Mouse (Mus musculus) spleen, adult 2 months (tissue): ENCODE measurements around the gene Gm20388.

Source experiments
- CTCF ChIP-seq: fragments of 200-500 bp; IDR thresholded peaks from 2 replicates; pipeline ENCODE4 v1.5.1; 2011; ENCODE audit warnings: mild to moderate bottlenecking, inconsistent platforms; ENCODE audit not compliant: insufficient read depth, insufficient read length, insufficient replicate concordance; ENCODE audit errors: extremely low read depth
- POLR2A ChIP-seq: fragments of 200-500 bp; IDR thresholded peaks from 2 replicates; pipeline ENCODE4 v1.6.1; 2011; ENCODE audit warnings: low read depth, low read length, inconsistent platforms

GRCm38 (mm10) chr8:123382516-123382915 lies 3471.9 kb downstream of the Gm20388 start:
- TF ChIP-seq POLR2A, result no peak
- TF ChIP-seq CTCF, result no peak
